Mouse (Mus musculus): ENCODE results near the gene Atg10.

Atg10 gene

DNA sequence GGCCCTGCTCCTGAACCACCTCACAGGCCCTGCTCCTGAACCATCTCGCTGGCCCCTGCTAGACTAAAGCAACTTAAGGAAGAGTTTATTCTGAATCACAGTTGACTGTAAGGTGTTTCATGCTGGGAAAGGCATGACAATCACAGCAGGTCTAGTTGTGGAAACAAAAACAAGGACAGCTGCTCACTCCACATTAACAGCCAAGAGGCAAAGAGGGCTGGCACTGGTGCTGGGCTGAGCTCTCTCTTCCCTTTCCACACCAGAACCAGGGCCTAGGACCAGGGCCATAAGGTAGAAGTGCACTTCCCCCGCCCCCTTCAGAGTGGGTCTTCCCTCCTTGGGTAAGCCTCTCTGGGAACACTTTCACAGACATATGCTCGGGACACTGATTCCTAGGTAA lies 48.4 kb downstream of the Atg10 start:
- no peak for DNase-seq (ENCODE audit: low read depth)

DNA sequence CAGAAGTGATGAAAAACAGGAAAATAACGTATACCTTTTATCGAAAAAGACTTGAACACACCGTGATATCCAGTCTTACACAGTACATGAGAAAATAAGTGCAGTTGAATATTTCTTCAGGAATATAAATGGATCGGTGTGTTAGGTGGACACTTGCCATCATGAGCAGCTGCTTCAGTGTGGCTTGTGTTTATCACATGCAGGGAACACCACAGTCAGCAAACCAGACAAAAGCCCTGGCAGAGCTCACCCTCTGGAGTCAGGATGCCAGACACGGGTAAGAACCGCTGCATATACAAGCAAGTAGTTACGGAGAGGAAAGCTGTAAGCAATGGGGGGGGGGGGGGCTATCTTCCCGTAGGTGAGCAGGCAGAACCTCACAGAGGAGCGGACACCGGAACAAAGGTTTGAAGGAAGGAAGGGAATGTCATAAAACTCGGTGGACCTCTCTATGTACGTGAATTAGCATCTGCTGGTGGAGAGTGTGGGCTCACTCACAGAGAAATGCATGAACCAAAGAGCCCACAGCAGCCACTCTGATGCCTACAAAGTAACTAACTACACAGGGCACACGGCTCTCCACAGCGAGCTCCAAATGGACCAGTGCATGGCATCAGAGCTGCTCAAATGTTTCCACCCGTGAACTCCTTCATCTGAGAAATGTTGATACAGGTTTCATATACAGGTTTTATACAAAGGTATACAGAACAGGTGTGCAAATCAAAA lies 51.8 kb downstream of the Atg10 start:
- no peak for DNase-seq (ENCODE audit: low read depth)

DNA sequence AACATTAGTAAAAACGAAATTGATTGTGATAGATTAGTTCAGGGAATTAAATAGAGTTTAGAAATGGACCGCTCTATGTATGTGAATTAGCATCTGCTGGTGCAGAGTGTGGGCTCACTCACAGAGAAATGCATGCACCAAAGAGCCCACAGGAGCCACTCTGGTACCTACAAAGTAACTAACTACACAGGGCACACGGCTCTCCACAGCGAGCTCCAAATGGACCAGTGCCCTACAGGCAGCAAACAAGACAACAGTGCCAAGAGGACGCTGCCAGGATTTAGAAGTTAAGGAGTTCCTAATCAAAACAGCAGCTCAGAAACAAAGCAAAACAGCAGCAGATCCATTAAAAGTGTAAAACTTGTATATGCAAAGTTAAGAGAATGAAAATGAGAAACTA lies 52.6 kb downstream of the Atg10 start:
- DNase-seq (ENCODE audit: low read depth): no peak

GRCm38 (mm10) chr13:91169529-91170319 lies 54.0 kb downstream of the Atg10 start:
- DNase-seq (ENCODE audit: low read depth): no peak

DNA sequence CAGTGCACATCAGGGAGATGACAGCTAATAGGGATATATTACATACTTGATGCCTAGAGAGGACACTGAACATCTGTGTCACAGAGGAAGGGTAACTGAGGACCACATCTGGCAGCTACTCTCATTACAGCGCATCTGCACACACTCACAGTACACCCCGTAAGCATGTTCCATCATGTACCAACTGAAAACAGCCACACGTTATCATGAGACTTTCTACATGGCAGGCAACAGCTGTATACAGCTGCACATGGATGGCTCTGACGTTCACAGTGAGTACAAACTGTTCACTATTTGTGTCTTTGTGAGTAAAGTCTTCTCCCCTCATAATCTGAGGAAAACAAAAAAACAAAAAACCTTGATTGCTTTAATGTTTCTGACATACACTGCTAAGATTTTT lies 55.3 kb downstream of the Atg10 start:
- no peak for DNase-seq (ENCODE audit: low read depth)

DNA sequence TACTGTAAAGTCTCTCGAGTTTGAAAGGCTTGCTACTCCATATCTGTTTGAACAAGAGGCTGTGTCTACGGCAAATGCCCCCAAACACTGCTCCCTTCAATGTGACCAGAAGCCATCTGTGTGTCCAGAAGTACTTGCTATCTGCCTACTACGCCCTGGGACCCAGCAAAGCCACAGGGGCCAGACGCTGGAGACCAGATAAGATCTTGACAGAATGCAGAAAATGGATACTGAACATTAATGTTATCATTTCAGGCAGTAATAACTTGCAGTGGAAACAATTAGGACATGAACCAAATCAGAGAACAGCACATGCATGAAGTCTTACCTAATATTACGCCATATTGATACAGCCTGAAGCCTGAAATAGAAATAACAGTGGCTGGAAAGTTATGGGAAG lies 56.2 kb downstream of the Atg10 start:
- DNase-seq (ENCODE audit: low read depth): no peak

GRCm38 (mm10) chr13:91166286-91166685 lies 57.5 kb downstream of the Atg10 start:
- no peak for DNase-seq (ENCODE audit: low read depth)

DNA sequence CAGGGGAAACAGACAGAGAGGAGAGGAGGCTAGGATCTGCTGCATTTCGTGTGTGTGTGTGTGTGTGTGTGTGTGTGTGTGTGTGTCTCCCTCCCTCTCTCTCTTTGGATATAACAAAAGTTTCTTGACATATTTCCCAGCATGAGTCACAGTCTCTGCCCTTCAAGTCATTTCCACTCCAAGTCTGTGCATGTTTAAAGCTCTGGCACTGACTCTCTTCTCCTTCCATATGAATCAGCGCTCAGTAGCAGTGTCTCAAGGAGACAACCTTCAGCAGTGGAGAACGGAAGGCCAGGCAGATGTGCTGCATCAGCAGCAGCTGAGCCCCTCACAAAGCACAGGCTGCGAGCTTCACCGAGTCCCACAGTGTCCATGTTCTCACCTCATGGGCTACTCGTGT lies 58.6 kb downstream of the Atg10 start:
- no peak for DNase-seq (ENCODE audit: low read depth)

DNA sequence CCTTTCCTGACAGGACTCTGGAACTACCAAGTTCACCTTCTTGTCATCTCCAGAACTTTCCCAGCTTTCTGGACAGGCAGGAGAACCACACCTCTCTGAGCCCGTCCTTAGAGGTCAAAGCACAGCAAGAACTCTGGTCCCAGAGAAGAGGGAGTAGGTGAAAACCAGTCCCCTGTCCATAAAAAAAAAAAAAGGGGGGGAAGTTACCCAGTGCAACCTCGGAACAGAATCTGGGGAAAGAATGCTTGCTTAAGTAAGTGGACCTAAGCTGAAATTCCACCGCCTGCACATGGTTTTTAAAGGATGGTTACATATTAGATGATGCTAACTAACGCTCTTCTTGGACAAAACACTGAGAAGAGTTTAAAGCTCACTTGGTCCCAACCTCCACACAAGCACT lies 60.5 kb downstream of the Atg10 start:
- no peak for DNase-seq (ENCODE audit: low read depth)

DNA sequence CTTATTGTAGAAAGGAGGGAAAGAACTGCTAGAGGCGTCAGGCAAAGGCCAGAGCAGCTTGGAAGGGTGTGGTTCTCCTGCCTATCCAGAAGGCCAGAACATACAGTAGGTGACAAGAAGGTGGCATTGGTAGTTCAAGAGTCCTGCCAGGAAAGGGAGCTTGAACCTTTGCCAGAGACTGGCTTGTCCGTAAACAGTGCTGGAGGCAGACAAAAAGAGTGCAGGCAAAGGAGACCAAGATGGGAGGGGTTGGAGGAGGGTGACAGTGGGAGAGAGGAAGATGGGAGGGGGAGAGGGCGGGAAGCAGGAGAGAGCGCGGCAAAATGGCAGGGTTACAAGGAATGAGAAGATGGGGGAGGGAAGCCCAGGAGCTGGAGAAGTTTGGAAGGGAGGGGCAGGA lies 61.3 kb downstream of the Atg10 start:
- DNase-seq (ENCODE audit: low read depth): no peak

DNA sequence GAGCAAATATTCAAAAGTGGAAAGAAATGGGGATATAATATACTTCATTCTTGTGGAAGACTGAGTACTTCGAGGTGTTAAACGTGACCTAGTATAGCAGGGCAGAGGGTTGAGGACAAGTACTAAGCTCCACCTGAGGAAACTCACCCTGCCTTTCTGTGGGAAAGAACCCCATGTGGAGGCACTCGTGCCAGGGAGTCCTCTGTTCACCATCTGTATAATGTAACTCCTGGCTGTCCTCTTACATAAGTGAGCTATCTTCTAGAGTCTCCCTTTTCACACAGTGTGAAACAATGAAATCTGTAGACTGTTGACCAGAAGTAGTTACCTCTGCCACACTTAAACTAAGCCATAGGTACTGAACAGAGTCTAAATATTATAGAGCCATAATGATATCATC lies 63.2 kb downstream of the Atg10 start:
- no peak for DNase-seq (ENCODE audit: low read depth)

DNA sequence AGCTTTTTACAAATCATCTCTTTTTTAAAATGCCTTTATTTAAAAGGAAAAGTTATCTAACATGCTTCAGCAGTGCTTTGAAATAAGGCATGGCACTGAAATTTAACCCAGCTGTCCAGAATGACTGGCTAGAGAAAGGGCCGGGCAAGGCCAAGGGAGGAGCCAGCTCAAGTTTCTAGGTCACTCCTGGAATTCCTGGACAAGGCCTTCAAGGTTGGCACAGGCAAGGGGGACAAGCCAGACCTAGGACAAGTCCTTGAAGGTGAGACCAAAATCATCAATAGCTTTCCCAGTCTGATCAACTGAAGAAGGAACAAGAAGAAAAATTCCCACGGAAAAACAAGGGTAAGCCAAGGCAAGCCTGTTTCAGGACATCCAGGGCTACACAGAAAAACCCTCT lies 63.9 kb downstream of the Atg10 start:
- no peak for DNase-seq (ENCODE audit: low read depth)

- DNase-seq (ENCODE audit: low read depth): no peak
Measured at GRCm38 (mm10) chr13:91157941-91158340, 65.8 kb downstream of the Atg10 start.

DNA sequence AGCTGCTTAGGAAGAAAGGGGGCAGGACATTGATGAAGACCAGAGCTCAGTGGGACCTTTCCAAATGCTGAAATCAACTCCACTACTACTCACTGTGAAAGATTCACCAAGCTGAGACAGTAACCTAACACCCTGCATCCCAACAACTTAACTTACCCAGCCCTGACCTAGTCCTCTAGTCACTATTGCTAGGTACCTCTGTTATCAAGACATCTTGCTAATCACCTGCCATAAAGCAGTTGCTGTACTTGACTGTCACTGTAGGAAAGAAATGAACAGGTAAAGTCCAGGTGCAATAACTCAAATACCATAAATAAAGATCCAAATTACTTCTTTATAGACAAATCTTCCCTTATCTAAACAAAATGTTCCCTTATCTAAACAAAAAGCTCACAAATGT lies 66.3 kb downstream of the Atg10 start:
- no peak for DNase-seq (ENCODE audit: low read depth)

DNA sequence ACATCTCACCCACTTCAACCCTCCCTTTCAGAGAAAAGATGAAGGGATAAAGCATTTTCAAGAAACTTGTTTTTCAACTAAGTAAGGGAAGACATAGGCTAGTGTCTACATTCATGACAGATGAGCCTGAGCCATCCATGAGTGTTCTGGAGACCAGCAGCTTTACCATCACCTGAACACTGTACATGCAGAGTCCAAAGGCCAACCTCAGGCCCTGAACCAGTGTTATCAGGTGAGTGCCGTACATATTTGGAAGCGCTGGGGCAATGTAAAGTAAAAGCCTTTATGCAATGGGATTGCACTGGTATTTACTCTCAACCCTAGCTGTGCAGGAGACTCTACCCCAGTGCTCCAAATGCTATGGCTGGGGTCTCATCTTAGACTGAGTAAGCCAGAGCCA lies 66.8 kb downstream of the Atg10 start:
- no peak for DNase-seq (ENCODE audit: low read depth)

DNA sequence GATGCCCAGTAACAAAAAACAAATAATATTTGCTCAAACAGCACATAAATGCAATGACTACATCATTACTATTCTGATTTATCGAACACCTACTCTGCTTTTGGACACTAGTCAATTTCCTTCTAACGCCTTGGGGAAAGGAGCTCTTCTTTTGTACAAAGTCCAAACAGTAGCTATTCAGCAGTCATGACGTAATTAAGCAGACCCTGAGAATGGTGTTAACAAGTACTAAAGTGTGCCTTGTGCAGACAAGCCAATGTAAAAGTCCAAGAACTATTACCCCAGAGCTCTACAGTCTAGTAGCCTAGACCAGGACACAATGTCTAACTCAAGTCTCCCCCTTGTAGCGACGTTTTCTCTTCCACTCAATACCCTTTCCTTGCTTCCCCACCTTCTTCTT lies 67.5 kb downstream of the Atg10 start:
- no peak for DNase-seq (ENCODE audit: low read depth)

DNA sequence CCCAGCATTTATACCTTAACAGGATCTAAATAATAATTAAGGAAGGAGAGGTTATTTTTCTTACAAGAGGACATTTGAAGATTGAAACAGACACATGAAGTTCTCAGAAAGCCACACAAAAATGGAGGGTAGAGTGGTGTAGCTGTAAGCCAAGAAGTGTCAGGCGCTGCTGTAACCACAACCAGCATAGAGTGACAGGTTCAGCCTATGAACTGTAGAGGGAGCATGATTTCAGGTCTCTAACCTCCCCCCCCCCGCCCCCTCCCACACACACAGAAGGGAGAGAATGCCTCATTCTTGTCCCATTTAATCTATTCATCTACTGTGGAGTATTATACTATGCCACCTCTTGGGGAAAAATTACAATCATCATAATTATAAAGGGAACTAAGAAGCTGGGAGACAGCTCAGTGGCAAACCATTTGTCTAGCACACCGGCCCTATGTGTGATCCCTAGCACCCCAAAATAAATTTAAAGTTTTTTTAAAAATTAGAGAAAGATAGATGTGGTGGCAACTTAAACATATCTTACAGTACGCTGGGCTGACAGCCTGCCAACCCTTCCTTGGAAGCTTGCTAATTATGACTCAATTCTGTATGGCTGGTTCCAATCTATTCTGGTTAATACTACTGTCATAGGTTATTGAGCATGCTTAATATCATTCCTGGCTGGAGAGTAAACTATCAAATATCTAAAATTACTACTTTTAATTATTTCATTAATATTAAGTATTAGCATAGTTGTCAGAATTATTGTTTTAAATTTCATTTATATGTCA lies 68.2 kb downstream of the Atg10 start:
- no peak for DNase-seq (ENCODE audit: low read depth)

- DNase-seq (ENCODE audit: low read depth): no peak
Measured at GRCm38 (mm10) chr13:91154622-91155021, 69.1 kb downstream of the Atg10 start.

GRCm38 (mm10) chr13:91136337-91136736 lies 87.4 kb downstream of the Atg10 start:
- no peak for DNase-seq (ENCODE audit: low read depth)

- no peak for DNase-seq (ENCODE audit: low read depth)
Measured at GRCm38 (mm10) chr13:91133334-91133890, 90.4 kb downstream of the Atg10 start.

- DNase-seq (ENCODE audit: low read depth): no peak
Measured at GRCm38 (mm10) chr13:91129071-91129470, 94.7 kb downstream of the Atg10 start.

DNA sequence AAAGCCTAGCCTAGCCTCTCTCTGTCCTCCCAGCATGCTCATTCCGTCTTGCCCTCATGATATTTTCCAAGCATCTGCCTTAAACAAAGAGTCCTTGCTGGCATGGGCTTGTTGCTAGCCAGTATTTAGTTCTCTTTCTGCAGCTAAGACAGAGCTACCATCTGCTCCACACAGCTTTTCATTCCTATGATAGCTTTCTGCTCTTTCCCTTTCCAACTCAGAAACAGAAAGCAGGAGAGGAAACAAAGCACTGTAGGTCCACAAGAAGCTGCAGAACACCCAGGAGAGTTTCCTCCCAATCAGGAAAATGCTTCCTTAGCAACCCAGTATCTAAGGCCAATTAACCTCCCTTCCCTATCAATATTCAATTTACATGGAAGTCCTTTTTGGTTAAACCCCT lies 95.2 kb downstream of the Atg10 start:
- no peak for DNase-seq (ENCODE audit: low read depth)

- no peak for DNase-seq (ENCODE audit: low read depth)
Measured at GRCm38 (mm10) chr13:91118156-91118555, 105.6 kb downstream of the Atg10 start.
